Mouse (Mus musculus) embryonic stem cell, embryonic (primary cell): ENCODE results near the gene Eng.

Experiments used
- CTCF ChIA-PET, 4 experiments: fragments of 300-600 bp in 2 of 4; fragments of 350-600 bp in 2 of 4; sonication (Branson Sonifier 250); formaldehyde crosslinking; loops; one replicate each; lab custom pipeline; 2022; ENCODE audit warnings: inconsistent platforms in 2 of 4; lab: Charles Lee
- POLR2A ChIA-PET, 4 experiments: fragments of 300-600 bp in 2 of 4; fragments of 350-600 bp in 2 of 4; sonication (Branson Sonifier 250); formaldehyde crosslinking; loops; one replicate each; lab custom pipeline; 2022; ENCODE audit warnings: antibody characterized with exemption in 4 of 4, inconsistent platforms in 1 of 4; lab: Charles Lee

The Eng gene

GRCm38 (mm10) chr2:32645647-32646046 lies 748 bp upstream of the Eng start:
- POLR2A ChIA-PET: interaction anchor here (0.6 to 8.1 kb wide), 39 partner anchors 8 to 561 kb away, joined by 3 to 115 read pairs (median 7); partner anchors contain the start of genes 9430097D07Rik (in 1 of the 4), Fam78a (in 1 of the 4) and Pip5kl1 (in 1 of the 4)
- CTCF ChIA-PET: interaction anchor here in 3 of 4 experiments (0.6 to 3.4 kb wide), 14 partner anchors 8 to 283 kb away, joined by 3 to 19 read pairs (median 6); no protein-coding TSS in a partner anchor

DNA sequence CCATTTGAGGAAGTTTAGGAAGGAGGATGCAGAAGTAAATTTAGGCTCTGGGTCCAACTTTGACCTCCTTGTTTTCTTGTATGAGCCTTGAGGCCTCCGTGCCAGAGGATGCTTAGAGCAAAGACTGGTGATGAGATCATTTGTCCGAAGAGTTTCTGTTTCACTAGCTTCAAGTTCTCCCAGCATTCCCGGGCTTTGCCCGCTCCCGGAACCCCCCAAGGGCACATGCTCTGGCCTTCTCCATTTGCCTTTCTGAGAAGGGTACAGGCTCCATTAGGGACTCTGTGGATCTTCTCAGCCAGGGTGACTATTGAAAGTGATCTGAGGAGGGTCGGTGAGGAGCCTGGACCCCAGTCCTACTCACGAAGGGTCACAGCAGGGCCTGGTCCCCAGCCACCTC lies 971 bp downstream of the Eng start:
- CTCF ChIA-PET: interaction anchor here (0.7 to 3.4 kb wide), 9 partner anchors 15 to 281 kb away, joined by 3 to 19 read pairs (median 6); no protein-coding TSS in a partner anchor
- POLR2A ChIA-PET: interaction anchor here in 3 of 4 experiments (0.7 to 8.1 kb wide), 36 partner anchors 8 to 335 kb away, joined by 3 to 115 read pairs (median 7); partner anchors contain the start of genes 9430097D07Rik (in 1 of the 3), Dpm2 (in 1 of the 3), Lrsam1 (in 1 of the 3) and Pip5kl1 (in 1 of the 3)

- ChIA-PET CTCF (interaction anchor here in 1 of 4 experiments (1.1 to 2.4 kb wide), 4 partner anchors 9 to 259 kb away, joined by 3 to 10 read pairs (median 3); no protein-coding TSS in a partner anchor), POLR2A (interaction anchor here (0.7 to 4.6 kb wide), 32 partner anchors 8 to 103 kb away, joined by 3 to 29 read pairs (median 3); partner anchors contain the start of genes Eng (in 1 of the 4), St6galnac4 (in 1 of the 4) and Tor2a (in 1 of the 4))
Observed at GRCm38 (mm10) chr2:32653764-32654163, 7.4 kb downstream of the Eng start.

DNA sequence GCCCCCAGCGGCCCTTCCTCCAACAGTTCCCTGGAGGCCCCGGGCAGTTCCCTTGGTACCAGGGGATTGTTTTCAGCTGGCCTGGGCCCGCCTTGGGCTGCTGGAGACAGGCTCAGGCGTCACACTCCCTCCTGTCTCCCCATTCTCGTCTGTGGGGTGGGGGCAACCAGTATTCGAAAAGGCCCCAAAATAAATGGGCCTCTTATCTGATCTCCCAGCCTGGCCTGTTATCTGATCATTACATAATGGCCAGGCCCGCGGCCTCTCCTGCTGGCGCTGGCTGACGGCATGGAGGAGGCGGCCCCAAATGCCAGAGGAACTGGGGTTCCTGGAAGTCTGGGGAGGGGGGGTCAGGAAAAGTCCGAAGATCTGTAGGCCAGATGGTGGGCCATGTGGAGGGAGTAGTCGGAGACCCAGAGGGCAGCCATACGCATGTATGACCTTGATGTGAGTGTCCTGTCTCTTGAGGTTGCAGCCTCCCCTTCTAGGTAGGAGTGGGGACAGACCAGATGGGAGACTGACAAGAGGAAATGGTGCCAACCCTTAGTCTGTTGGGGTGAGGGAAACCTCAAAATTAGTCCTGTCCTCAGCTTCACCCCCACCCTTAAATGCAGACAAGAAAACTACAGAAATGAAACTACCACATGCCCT lies 8.5 kb downstream of the Eng start:
- ChIA-PET CTCF (interaction anchor here in 3 of 4 experiments (0.7 to 1.4 kb wide), 10 partner anchors 10 to 258 kb away, joined by 3 to 12 read pairs (median 3); partner anchors contain the start of gene Cfap157 (in 1 of the 3)), POLR2A (interaction anchor here in 3 of 4 experiments (0.6 to 8.7 kb wide), 19 partner anchors 9 to 164 kb away, joined by 3 to 54 read pairs (median 4); partner anchors contain the start of gene Eng (in 2 of the 3))

GRCm38 (mm10) chr2:32655394-32655744 lies 9.0 kb downstream of the Eng start:
- CTCF ChIA-PET: interaction anchor here in 2 of 4 experiments (0.8 to 1.4 kb wide), 4 partner anchors 23 to 38 kb away, joined by 3 to 4 read pairs (median 3); no protein-coding TSS in a partner anchor
- POLR2A ChIA-PET: interaction anchor here in 2 of 4 experiments (0.6 to 8.7 kb wide), 13 partner anchors 9 to 187 kb away, joined by 3 to 54 read pairs (median 4); partner anchors contain the start of gene Eng (in 2 of the 2)

GRCm38 (mm10) chr2:32655826-32656225 lies 9.4 kb downstream of the Eng start:
- CTCF ChIA-PET: interaction anchor here in 2 of 4 experiments (0.5 to 1.4 kb wide), 5 partner anchors 24 to 38 kb away, joined by 3 to 4 read pairs (median 3); no protein-coding TSS in a partner anchor

GRCm38 (mm10) chr2:32658873-32659272 lies 12.5 kb downstream of the Eng start:
- CTCF ChIA-PET: interaction anchor here in 1 of 4 experiments (1.3 kb wide), 1 partner anchor 30 kb away, joined by 5 read pairs; no protein-coding TSS in a partner anchor
- POLR2A ChIA-PET: interaction anchor here in 3 of 4 experiments (1.0 to 8.7 kb wide), 14 partner anchors 9 to 78 kb away, joined by 3 to 54 read pairs (median 4); partner anchors contain the start of gene Eng (in 3 of the 3)

More at GRCm38 (mm10) chr2:32655826-32656225, 9.4 kb downstream of the Eng start:
- POLR2A ChIA-PET: interaction anchor here in 2 of 4 experiments (0.6 to 8.7 kb wide), 11 partner anchors 10 to 187 kb away, joined by 3 to 54 read pairs (median 4); partner anchors contain the start of gene Eng (in 2 of the 2)

DNA sequence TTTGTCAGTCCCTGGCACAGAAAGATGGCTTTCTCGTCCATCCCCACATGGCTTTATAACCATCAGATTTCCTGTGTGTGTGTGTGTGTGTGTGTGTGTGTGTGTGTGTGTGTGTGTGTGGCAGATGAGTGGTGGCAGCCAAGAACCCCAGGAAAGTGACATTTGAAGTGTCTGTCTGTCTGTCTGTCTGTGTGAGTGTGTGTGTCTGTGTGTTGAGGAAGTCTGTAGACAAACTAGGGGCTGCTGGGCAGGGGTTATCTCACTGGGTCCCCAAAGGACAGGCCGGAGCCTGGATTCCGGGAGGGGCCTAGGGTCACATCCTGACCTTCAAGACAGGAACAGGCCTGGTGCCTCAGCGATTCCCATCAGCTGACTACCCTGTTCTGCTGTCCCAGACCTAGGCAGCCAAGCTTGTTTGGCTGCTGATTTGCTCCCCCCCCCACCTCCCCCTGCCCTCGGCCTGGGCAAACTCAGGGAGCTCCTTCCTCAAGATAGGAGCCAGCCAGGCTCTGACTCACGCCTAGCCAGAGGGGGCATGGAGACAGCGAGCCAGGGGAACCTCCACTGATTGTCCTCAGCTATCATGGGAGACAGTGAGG lies 15.2 kb downstream of the Eng start:
- CTCF ChIA-PET: interaction anchor here in 3 of 4 experiments (0.6 to 2.7 kb wide), 11 partner anchors 11 to 1073 kb away, joined by 3 to 14 read pairs (median 3); no protein-coding TSS in a partner anchor

DNA sequence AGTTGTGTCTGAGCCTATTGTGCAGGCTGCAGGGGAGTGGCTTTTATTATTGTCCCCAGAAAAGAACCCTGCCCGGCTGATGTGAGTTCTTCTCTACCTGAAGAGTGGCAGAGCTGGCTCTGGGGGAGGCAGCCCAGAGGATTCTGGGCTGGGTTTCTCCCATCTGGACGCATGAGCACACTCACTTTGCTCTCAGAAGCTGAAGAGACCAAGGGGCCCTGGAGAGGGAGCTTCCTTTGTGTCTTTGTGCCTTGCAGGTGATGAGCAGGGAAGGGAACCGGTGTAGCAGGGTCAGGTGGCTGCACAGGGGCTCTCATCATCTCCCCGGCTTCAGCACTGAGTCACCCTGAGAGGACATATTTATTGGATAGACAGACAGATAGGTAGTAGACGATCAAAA lies 15.9 kb downstream of the Eng start:
- CTCF ChIA-PET: interaction anchor here in 3 of 4 experiments (0.6 to 2.7 kb wide), 10 partner anchors 10 to 1072 kb away, joined by 3 to 14 read pairs (median 4); no protein-coding TSS in a partner anchor
- POLR2A ChIA-PET: interaction anchor here in 3 of 4 experiments (0.6 to 8.7 kb wide), 29 partner anchors 9 to 378 kb away, joined by 3 to 54 read pairs (median 4); partner anchors contain the start of genes Eng (in 3 of the 3) and Tor2a (in 1 of the 3)

More for the DNA sequence above, 15.2 kb downstream of the Eng start:
- POLR2A ChIA-PET: interaction anchor here in 3 of 4 experiments (0.6 to 8.7 kb wide), 33 partner anchors 8 to 377 kb away, joined by 3 to 54 read pairs (median 4); partner anchors contain the start of genes Eng (in 3 of the 3), Dpm2 (in 1 of the 3) and Tor2a (in 1 of the 3)

DNA sequence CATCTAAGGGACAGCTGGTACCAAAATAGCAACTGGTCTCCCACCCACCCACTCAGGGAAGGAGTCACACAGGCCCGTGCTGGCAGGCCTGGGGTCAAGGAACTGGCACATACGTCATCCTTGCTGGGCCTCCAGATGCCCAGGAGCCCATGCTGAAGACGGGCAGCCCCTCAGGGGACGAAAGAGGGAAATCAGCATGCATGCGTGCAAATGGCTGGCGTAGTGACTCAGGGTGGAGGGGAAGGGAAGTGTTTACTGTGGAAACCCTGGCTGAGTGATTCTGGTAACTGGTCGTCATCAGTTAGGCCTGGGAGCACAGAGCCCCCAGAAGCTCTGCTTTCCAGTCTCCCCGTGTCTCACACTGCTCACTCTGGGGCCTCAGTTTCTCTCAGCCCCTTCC lies 18.9 kb downstream of the Eng start:
- ChIA-PET CTCF (interaction anchor here in 2 of 4 experiments (0.9 to 2.2 kb wide), 3 partner anchors 12 to 43 kb away, joined by 3 to 6 read pairs (median 4); no protein-coding TSS in a partner anchor), POLR2A (interaction anchor here in 3 of 4 experiments (0.6 to 2.4 kb wide), 11 partner anchors 11 to 40 kb away, joined by 3 to 12 read pairs (median 4); partner anchors contain the start of gene Eng (in 1 of the 3))

DNA sequence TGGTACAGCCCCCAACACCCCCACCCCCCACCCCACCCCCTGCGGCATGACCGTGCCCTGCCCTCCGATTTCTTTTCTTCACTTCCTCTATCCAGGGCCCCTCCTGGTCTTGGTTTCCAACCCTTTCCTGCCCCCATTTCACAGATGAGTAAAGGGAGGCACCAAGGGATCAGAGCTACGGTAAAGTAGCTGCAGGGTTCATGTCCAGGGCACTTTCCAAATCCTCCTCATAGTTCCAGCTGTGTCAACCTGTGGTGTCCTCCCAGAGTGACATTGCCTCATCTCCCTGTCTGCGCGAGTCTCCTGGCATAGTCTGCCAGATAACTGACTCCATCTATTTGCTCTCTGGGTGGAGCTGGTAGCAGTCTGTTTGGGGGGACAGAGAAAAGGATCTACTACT lies 19.5 kb downstream of the Eng start:
- POLR2A ChIA-PET: interaction anchor here (0.5 to 1.8 kb wide), 15 partner anchors 11 to 1157 kb away, joined by 3 to 7 read pairs (median 4); partner anchors contain the start of genes Dpm2 (in 1 of the 4) and Eng (in 1 of the 4)
- CTCF ChIA-PET: interaction anchor here in 3 of 4 experiments (0.5 to 2.2 kb wide), 9 partner anchors 11 to 276 kb away, joined by 3 to 12 read pairs (median 6); no protein-coding TSS in a partner anchor

DNA sequence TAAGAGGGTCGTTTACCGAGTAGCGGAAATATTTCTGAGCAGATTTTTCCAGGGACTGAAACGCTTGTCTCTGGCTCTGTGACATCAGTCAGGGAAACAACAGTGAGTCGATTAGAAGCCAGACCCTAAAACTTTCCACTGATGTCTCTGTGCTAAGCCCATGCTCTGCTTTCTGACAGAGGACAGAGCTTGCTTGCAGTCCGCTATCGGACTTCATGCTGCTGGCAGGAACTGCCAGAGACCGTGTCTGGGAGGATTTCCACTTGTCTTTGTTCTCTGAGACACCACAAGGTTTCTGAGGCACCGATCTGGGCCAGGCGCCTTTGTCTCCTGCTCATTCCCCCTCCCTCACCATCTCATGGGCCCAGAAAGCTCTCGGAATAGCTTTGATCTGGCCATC lies 21.4 kb downstream of the Eng start:
- ChIA-PET CTCF (interaction anchor here in 3 of 4 experiments (0.7 to 1.6 kb wide), 10 partner anchors 9 to 59 kb away, joined by 3 to 10 read pairs (median 4); no protein-coding TSS in a partner anchor), POLR2A (interaction anchor here in 3 of 4 experiments (0.6 to 2.2 kb wide), 30 partner anchors 9 to 294 kb away, joined by 3 to 13 read pairs (median 4); partner anchors contain the start of genes 9430097D07Rik (in 1 of the 3), Dpm2 (in 1 of the 3), Eng (in 1 of the 3) and Fpgs (in 1 of the 3))

- CTCF ChIA-PET: interaction anchor here in 3 of 4 experiments (0.6 to 1.6 kb wide), 11 partner anchors 8 to 839 kb away, joined by 3 to 10 read pairs (median 4); no protein-coding TSS in a partner anchor
- POLR2A ChIA-PET: interaction anchor here in 3 of 4 experiments (0.6 to 2.2 kb wide), 30 partner anchors 9 to 293 kb away, joined by 3 to 13 read pairs (median 4); partner anchors contain the start of genes 9430097D07Rik (in 1 of the 3), Dpm2 (in 1 of the 3), Eng (in 1 of the 3) and Fpgs (in 1 of the 3)
Observed at GRCm38 (mm10) chr2:32668176-32668575, 21.8 kb downstream of the Eng start.

DNA sequence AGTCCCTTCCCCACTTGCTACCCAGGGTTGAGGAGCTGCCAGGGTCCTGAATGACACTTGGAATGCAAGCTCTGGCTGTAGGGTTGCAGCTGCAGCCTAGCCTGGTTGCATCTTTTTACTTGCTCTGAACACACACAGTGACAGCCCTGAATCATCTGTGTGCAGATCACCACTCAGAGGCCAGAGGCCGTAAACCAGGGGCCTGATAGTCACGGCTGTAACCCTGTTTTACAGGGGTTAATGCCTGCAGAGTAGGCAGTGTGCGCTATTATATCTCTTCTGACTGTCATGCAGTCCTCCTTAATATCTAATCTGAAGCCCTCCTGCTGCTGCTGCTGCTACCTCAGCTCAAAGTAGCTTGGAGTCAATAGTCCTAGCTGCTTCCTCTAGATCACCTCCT lies 23.5 kb downstream of the Eng start:
- ChIA-PET POLR2A (interaction anchor here in 1 of 4 experiments (0.6 kb wide), 1 partner anchor 29 kb away, joined by 4 read pairs; no protein-coding TSS in a partner anchor), CTCF (no interaction called here)

DNA sequence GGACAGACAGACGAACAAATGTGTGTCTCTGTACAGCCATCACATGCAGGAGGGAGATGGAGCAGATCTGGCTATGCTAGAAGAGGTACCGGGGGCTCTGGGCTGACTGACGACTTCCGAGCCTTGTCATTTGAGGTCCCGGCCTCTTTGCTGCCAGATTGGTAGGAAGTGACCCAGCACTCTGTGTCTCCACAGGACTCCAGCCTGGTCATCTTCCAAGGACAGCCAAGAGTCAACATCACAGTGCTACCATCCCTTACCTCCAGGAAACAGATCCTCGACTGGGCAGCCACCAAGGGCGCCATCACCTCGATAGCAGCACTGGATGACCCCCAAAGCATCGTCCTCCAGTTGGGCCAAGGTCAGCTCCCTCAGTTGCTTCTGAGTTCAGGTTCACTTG lies 24.8 kb downstream of the Eng start:
- CTCF ChIA-PET: interaction anchor here in 1 of 4 experiments (0.7 kb wide), 1 partner anchor 11 kb away, joined by 4 read pairs; no protein-coding TSS in a partner anchor
- POLR2A ChIA-PET: interaction anchor here in 3 of 4 experiments (0.7 to 3.7 kb wide), 8 partner anchors 8 to 36 kb away, joined by 3 to 21 read pairs (median 6); no protein-coding TSS in a partner anchor
